Mouse (Mus musculus) cerebral cortex, adult 2 months (tissue): ENCODE measurements around the gene Lrit3.

Experiments
- WGBS: fragments of 180-500 bp; shearing (Covaris S2); methylation state at CpG from one replicate; pipeline ENCODE4 v1.1.7; 2018; 5-methylcytosine and 5-hydroxymethylcytosine counted together

Lrit3 gene

GRCm38 (mm10) chr3:129771210-129771609, 32.6 kb downstream of the Lrit3 start:
- 80% methylated on average over 6 of the region's 6 CpGs for WGBS

- WGBS = 90% methylated on average over 10 of the region's 10 CpGs
Measured at GRCm38 (mm10) chr3:129766971-129767794, 36.6 kb downstream of the Lrit3 start.

GRCm38 (mm10) chr3:129766106-129766505, 37.7 kb downstream of the Lrit3 start:
- 76% methylated on average over 4 of the region's 4 CpGs for WGBS

- WGBS = 95% methylated on average over 1 of the region's 1 CpGs
Measured at GRCm38 (mm10) chr3:129757599-129757998, 46.2 kb downstream of the Lrit3 start.

- WGBS = 7% methylated on average over 20 of the region's 20 CpGs
Measured at GRCm38 (mm10) chr3:129754650-129755604, 48.9 kb downstream of the Lrit3 start, which contains the start of gene Egf. Gene Egf, minus strand, starts transcription at chr3:129755316.

GRCm38 (mm10) chr3:129744803-129745202, 59.0 kb downstream of the Lrit3 start:
- WGBS = 58% methylated on average over 8 of the region's 8 CpGs

GRCm38 (mm10) chr3:129742781-129743180, 61.0 kb downstream of the Lrit3 start:
- WGBS = 79% methylated on average over 6 of the region's 6 CpGs

GRCm38 (mm10) chr3:129738291-129739183, 65.3 kb downstream of the Lrit3 start:
- 47% methylated on average over 16 of the region's 16 CpGs for WGBS
